Comparison of ENCODE assay signal across 13 mouse cellular contexts in the genomic region with DNA sequence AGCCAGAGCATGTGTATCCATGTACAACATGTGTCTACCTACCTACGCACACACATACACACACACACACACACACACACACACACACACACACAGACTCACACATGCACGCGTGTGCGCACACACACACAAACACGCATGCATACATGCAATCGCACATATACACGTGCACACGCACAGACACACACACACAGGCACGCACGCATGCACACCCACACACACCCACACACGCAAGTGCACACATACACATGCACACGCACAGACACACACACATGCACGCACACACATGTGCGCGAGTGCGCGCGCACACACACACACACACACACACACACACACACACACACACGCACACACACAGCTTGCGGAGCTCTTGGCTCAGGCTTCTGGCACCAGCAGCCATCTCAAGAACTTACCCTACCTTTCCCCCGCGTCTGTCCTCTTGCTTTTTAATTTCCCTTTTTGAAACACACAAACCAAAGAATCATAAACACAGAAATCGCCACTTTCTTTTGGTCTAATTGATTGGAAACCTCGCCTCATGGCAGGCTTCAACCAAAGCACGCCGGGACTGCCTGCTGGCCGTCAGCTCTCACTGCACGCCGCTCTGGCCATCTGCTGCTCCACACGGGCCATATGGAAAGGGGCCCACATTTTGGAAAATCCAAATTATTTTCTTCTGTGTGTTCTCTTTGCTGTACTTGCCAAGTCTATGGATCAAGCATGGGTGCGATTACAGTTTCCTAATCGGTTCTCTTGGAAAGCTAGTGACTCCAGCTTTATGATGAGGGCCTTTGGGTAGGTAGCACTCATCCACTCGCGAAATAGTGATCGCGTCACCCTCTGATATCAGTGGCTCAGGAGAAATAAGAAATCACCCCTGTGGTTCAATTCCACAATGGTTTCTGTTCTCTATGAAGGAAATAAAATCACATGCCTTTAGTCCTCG.
DNase-seq lines count a peak whose midpoint lies in the region; ATAC-seq and TF ChIP-seq lines count a peak whose summit lies in the region.
"Had no signal": no experiment of that assay in that cellular context is flagged by ENCODE, and none has a peak within 500 bp of the region (broad histone marks: within the 10 kb centered on the region; RNA-seq: fewer than 3 reads in every experiment).

No protein-coding gene starts in this region.

- no peak overlapping the region for H3K9ac ChIP-seq in lung, embryonic 14.5 days
- no peak overlapping the region for H3K9ac ChIP-seq in lung, postnatal 0 days (replicated peaks; ENCODE audit: low read depth)
- H3K9ac ChIP-seq: heart, embryonic 15.5 days; liver, embryonic 12.5 days had no signal

- no peaks in the 10 kb centered on the region for H3K36me3 ChIP-seq in lung, embryonic 14.5 days (ENCODE audit: insufficient read depth)
- H3K36me3 ChIP-seq in lung, postnatal 0 days (ENCODE audit: insufficient read depth, low read length) = no peaks in the 10 kb centered on the region
- H3K36me3 ChIP-seq: G1E; heart, embryonic 15.5 days; liver, embryonic 12.5 days had no signal

- H3K27ac ChIP-seq in lung, embryonic 14.5 days (ENCODE audit: low read depth) = no peak overlapping the region
- H3K27ac ChIP-seq in lung, postnatal 0 days (ENCODE audit: low read length) = no peak overlapping the region
- H3K27ac ChIP-seq: heart, embryonic 15.5 days; liver, embryonic 12.5 days had no signal

- peak; percentile 30; the same call in 1 of the 2 replicates for TF ChIP-seq CTCF in lung, embryonic 14.5 days (IDR thresholded peaks at IDR 0.05; ENCODE audit: low read depth)
- TF ChIP-seq CTCF in lung, postnatal 0 days (IDR thresholded peaks at IDR 0.05) = no peak

- no peak overlapping the region for H3K4me3 ChIP-seq in lung, embryonic 14.5 days (ENCODE audit: low read depth, low read length)
- H3K4me3 ChIP-seq in lung, postnatal 0 days (ENCODE audit: low read depth, low read length) = no peak overlapping the region
- H3K4me3 ChIP-seq: heart, embryonic 15.5 days; liver, embryonic 12.5 days had no signal

- no peaks in the 10 kb centered on the region for H3K9me3 ChIP-seq in lung, embryonic 14.5 days (ENCODE audit: low read depth, low read length)
- no peaks in the 10 kb centered on the region for H3K9me3 ChIP-seq in lung, postnatal 0 days (ENCODE audit: low read length)
- H3K9me3 ChIP-seq: G1E; heart, embryonic 15.5 days; liver, embryonic 12.5 days had no signal

- no peaks in the 10 kb centered on the region for H3K27me3 ChIP-seq in lung, embryonic 14.5 days (ENCODE audit: insufficient read depth, low read length)
- H3K27me3 ChIP-seq in lung, postnatal 0 days (replicated peaks; ENCODE audit: insufficient read depth, low read length) = 0 out of 2 replicates have a peak, but pooled peaks cover 5% of the 10 kb centered on the region
- H3K27me3 ChIP-seq: heart, embryonic 15.5 days; liver, embryonic 12.5 days had no signal

- TF ChIP-seq EP300 in lung, postnatal 0 days (IDR thresholded peaks at IDR 0.05) = no peak

- no peaks in the 10 kb centered on the region for H3K4me1 ChIP-seq in lung, embryonic 14.5 days (ENCODE audit: insufficient read depth)
- no peaks in the 10 kb centered on the region for H3K4me1 ChIP-seq in lung, postnatal 0 days (ENCODE audit: insufficient read depth, low read depth, low read length)
- H3K4me1 ChIP-seq: heart, embryonic 15.5 days; liver, embryonic 12.5 days had no signal

- H3K4me2 ChIP-seq in lung, embryonic 14.5 days = no peak overlapping the region
- H3K4me2 ChIP-seq in lung, postnatal 0 days (replicated peaks; ENCODE audit: low read depth, low read length) = no peak overlapping the region
- H3K4me2 ChIP-seq: heart, embryonic 15.5 days; liver, embryonic 12.5 days had no signal

- peak; percentile 94 for ATAC-seq in cerebellum, adult (ENCODE audit: insufficient number of reproducible peaks, low FRiP score, low TSS enrichment)
- ATAC-seq in lung, embryonic 14.5 days (ENCODE audit: insufficient read depth) = no peak
- no peak for ATAC-seq in lung, postnatal 0 days
- no peak for ATAC-seq in granulocyte monocyte progenitor cell, adult 5-6 weeks (replicated peaks; ENCODE audit: poor library complexity, severe bottlenecking)
- ATAC-seq: intestine, postnatal 0 days; liver, embryonic 12.5 days had no signal

- WGBS in lung, embryonic 14.5 days = 86% methylated on average over 37 of the region's 37 CpGs
- 89% methylated on average over 37 of the region's 37 CpGs for WGBS in lung, postnatal 0 days

- DNase-seq in cerebellum, postnatal 4 days (ENCODE audit: low spot score in 2 of 2) = no peak
- DNase-seq in lung, embryonic 14.5 days = peak; percentile 24
- DNase-seq in lung, postnatal 0 days (ENCODE audit: low spot score) = no peak
- peak; percentile 70 for DNase-seq in cerebellum, adult 9-10 months
- DNase-seq in layer of hippocampus, postnatal 36 days = peak; percentile 27 to 29
- no peak for DNase-seq in kidney, postnatal 4 days
- DNase-seq: retina, postnatal 1 day had no signal

Comparison
In these comparisons a context has a peak if more than half of its experiments do, and no peak if none do; other contexts are left out.
1. DNase-seq: peak in lung, embryonic 14.5 days (single experiment), cerebellum, adult 9-10 months (single experiment) and layer of hippocampus, postnatal 36 days (2 of 2); none in cerebellum, postnatal 4 days (0 of 2), lung, postnatal 0 days (single experiment) and kidney, postnatal 4 days (0 of 2).